Mouse (Mus musculus) hindbrain, embryonic 16.5 days (tissue): ENCODE results near the gene Ppfia3. TPM values are rescaled to one million over a fixed set of nuclear protein-coding genes. Genes with fewer than 3 reads are reported as not detected.

Experiments
- ATAC-seq: fragments of 200-750 bp; cut with Nextera tagmentation; 2 replicates; pipeline ENCODE4 v1.8.0; 2017; ENCODE audit warnings: moderate TSS enrichment, moderate library complexity
- H3K27ac ChIP-seq: fragments of 300-500 bp; sonication (generic); 2 replicates; pipeline ENCODE4 v1.5.1; 2014; ENCODE audit warnings: low read depth, mild to moderate bottlenecking, control low read depth, low read length, moderate library complexity
- H3K27me3 ChIP-seq: fragments of 300-500 bp; sonication (generic); replicated peaks from 2 replicates; pipeline ENCODE4 v1.6.1; 2014; ENCODE audit warnings: low read length; ENCODE audit not compliant: control insufficient read depth, insufficient read depth
- H3K36me3 ChIP-seq: fragments of 300-500 bp; sonication (generic); 2 replicates; pipeline ENCODE4 v1.6.1; 2014; ENCODE audit warnings: mild to moderate bottlenecking, low read length, moderate library complexity, mixed read lengths; ENCODE audit not compliant: control insufficient read depth, insufficient read depth
- H3K4me1 ChIP-seq: fragments of 300-500 bp; sonication (generic); 2 replicates; pipeline ENCODE4 v1.6.1; 2014; ENCODE audit warnings: low read depth, low read length; ENCODE audit not compliant: control insufficient read depth, insufficient read depth
- H3K4me2 ChIP-seq: fragments of 300-500 bp; sonication (generic); 2 replicates; pipeline ENCODE4 v1.6.1; 2014; ENCODE audit warnings: mild to moderate bottlenecking, low read length, control low read depth, moderate library complexity
- H3K4me3 ChIP-seq: fragments of 300-500 bp; sonication (generic); 2 replicates; pipeline ENCODE4 v1.5.1; 2014; ENCODE audit warnings: mild to moderate bottlenecking, low read length, control low read depth, moderate library complexity
- H3K9ac ChIP-seq: fragments of 300-500 bp; sonication (generic); 2 replicates; pipeline ENCODE4 v1.6.1; 2014; ENCODE audit warnings: low read depth, mild to moderate bottlenecking, control low read depth, low read length, moderate library complexity
- H3K9me3 ChIP-seq: fragments of 300-500 bp; sonication (generic); 2 replicates; pipeline ENCODE4 v1.6.1; 2014; ENCODE audit warnings: mild to moderate bottlenecking, low read length, moderate library complexity; ENCODE audit not compliant: control insufficient read depth
- WGBS: fragments of 180-500 bp; shearing (Covaris S2); extraction: QIAGEN DNeasy Blood & Tissue Kit; methylation state at CpG from one replicate; pipeline ENCODE4 v1.1.7; 2014; 5-methylcytosine and 5-hydroxymethylcytosine counted together
- polyA plus RNA-seq: library from polyadenylated mRNA; unstranded; fragments of >200 nt; fragmentation: Nextera tagmentation; extraction: Ambion mirVana; gene quantifications from 2 replicates; pipeline ENCODE4 v1.2.1, GENCODE M21; 2015

Ppfia3 gene
- polyA plus RNA-seq, 1 experiment from 2014 or later: 28.6 TPM

GRCm38 (mm10) chr7:45332685-45333425 is 34.0 kb downstream of the Ppfia3 start:
- H3K4me3 ChIP-seq: peak overlapping the region; percentile 59

GRCm38 (mm10) chr7:45331502-45331901 is 35.3 kb downstream of the Ppfia3 start:
- no peak overlapping the region for H3K27ac ChIP-seq
- no peak for ATAC-seq
- no peaks in the 10 kb centered on the region for H3K9me3 ChIP-seq
- H3K4me3 ChIP-seq: no peak overlapping the region
- peaks cover 10% of the 10 kb centered on the region for H3K4me1 ChIP-seq
- H3K4me2 ChIP-seq: no peak overlapping the region
- WGBS: 81% methylated on average over 6 of the region's 6 CpGs
- no peak overlapping the region for H3K9ac ChIP-seq
- H3K36me3 ChIP-seq: no peaks in the 10 kb centered on the region
- no peaks in the 10 kb centered on the region for H3K27me3 ChIP-seq

More at GRCm38 (mm10) chr7:45332685-45333425, 34.0 kb downstream of the Ppfia3 start:
- no peaks in the 10 kb centered on the region; the same call in 1 of the 2 replicates for H3K27me3 ChIP-seq
- peak overlapping the region; percentile 69 for H3K9ac ChIP-seq
- no peaks in the 10 kb centered on the region for H3K9me3 ChIP-seq
- H3K4me2 ChIP-seq: peak overlapping the region; percentile 80
- WGBS: 1% methylated on average over 22 of the region's 22 CpGs
- peak; percentile 69 for ATAC-seq
- H3K27ac ChIP-seq: peak overlapping the region; percentile 69
- peaks cover 10% of the 10 kb centered on the region for H3K4me1 ChIP-seq
- H3K36me3 ChIP-seq: no peaks in the 10 kb centered on the region

GRCm38 (mm10) chr7:45328841-45329475 is 37.9 kb downstream of the Ppfia3 start:
- peaks cover 10% of the 10 kb centered on the region for H3K4me1 ChIP-seq
- WGBS: 77% methylated on average over 13 of the region's 13 CpGs
- peaks cover 5% of the 10 kb centered on the region; the same call in 1 of the 2 replicates for H3K36me3 ChIP-seq
- ATAC-seq: no peak
- H3K9ac ChIP-seq: no peak overlapping the region
- no peak overlapping the region for H3K4me2 ChIP-seq
- H3K9me3 ChIP-seq: no peaks in the 10 kb centered on the region; the same call in 1 of the 2 replicates
- H3K27ac ChIP-seq: no peak overlapping the region
- no peaks in the 10 kb centered on the region for H3K27me3 ChIP-seq
- H3K4me3 ChIP-seq: no peak overlapping the region

- no peak overlapping the region for H3K9ac ChIP-seq
- peaks cover 5% of the 10 kb centered on the region; the same call in 1 of the 2 replicates for H3K36me3 ChIP-seq
- no peak for ATAC-seq
- no peak overlapping the region for H3K4me2 ChIP-seq
- no peak overlapping the region for H3K4me3 ChIP-seq
- H3K4me1 ChIP-seq: no peaks in the 10 kb centered on the region
- no peak overlapping the region for H3K27ac ChIP-seq
- no peaks in the 10 kb centered on the region for H3K27me3 ChIP-seq
- H3K9me3 ChIP-seq: no peaks in the 10 kb centered on the region; the same call in 1 of the 2 replicates
These were observed 41.0 kb downstream of the Ppfia3 start for GRCm38 (mm10) chr7:45325800-45326199.

- no peaks in the 10 kb centered on the region for H3K4me1 ChIP-seq
- no peaks in the 10 kb centered on the region for H3K27me3 ChIP-seq
- ATAC-seq: no peak
- H3K9ac ChIP-seq: no peak overlapping the region
- peaks cover 10% of the 10 kb centered on the region; the same call in 1 of the 2 replicates for H3K36me3 ChIP-seq
- H3K4me2 ChIP-seq: no peak overlapping the region
- no peak overlapping the region for H3K4me3 ChIP-seq
- 85% methylated on average over 5 of the region's 5 CpGs for WGBS
- H3K27ac ChIP-seq: no peak overlapping the region
- H3K9me3 ChIP-seq: no peaks in the 10 kb centered on the region; the same call in 1 of the 2 replicates
These were observed 43.8 kb downstream of the Ppfia3 start for GRCm38 (mm10) chr7:45323069-45323468.

GRCm38 (mm10) chr7:45322245-45322644 is 44.6 kb downstream of the Ppfia3 start:
- Histone ChIP-seq H3K4me3 (no peak overlapping the region), H3K9ac (no peak overlapping the region), H3K4me2 (no peak overlapping the region), H3K36me3 (peaks cover 10% of the 10 kb centered on the region; the same call in 1 of the 2 replicates), H3K4me1 (no peaks in the 10 kb centered on the region), H3K27ac (no peak overlapping the region), H3K9me3 (no peaks in the 10 kb centered on the region; the same call in 1 of the 2 replicates), H3K27me3 (no peaks in the 10 kb centered on the region)
- 86% methylated on average over 4 of the region's 4 CpGs for WGBS
- ATAC-seq: no peak

- WGBS: 93% methylated on average over 14 of the region's 14 CpGs
These were observed 50.3 kb downstream of the Ppfia3 start for GRCm38 (mm10) chr7:45316536-45316935.

GRCm38 (mm10) chr7:45315182-45315701 is 51.6 kb downstream of the Ppfia3 start:
- Histone ChIP-seq H3K36me3 (peaks cover 4% of the 10 kb centered on the region; the same call in 1 of the 2 replicates), H3K4me1 (peaks cover 3% of the 10 kb centered on the region; the same call in 1 of the 2 replicates), H3K27me3 (no peaks in the 10 kb centered on the region), H3K4me3 (no peak overlapping the region), H3K9ac (no peak overlapping the region), H3K27ac (no peak overlapping the region), H3K9me3 (no peaks in the 10 kb centered on the region), H3K4me2 (no peak overlapping the region)
- 87% methylated on average over 10 of the region's 10 CpGs for WGBS
- no peak for ATAC-seq

More at GRCm38 (mm10) chr7:45316536-45316935, 50.3 kb downstream of the Ppfia3 start:
- H3K27ac ChIP-seq: no peak overlapping the region
- H3K4me1 ChIP-seq: peaks cover 3% of the 10 kb centered on the region; the same call in 1 of the 2 replicates
- H3K9ac ChIP-seq: no peak overlapping the region
- no peak overlapping the region for H3K4me3 ChIP-seq
- no peaks in the 10 kb centered on the region for H3K9me3 ChIP-seq
- peaks cover 4% of the 10 kb centered on the region; the same call in 1 of the 2 replicates for H3K36me3 ChIP-seq
- ATAC-seq: no peak
- H3K4me2 ChIP-seq: no peak overlapping the region
- no peaks in the 10 kb centered on the region for H3K27me3 ChIP-seq

- Histone ChIP-seq H3K4me2 (no peak overlapping the region), H3K4me1 (peaks cover 3% of the 10 kb centered on the region; the same call in 1 of the 2 replicates)
- no peak for ATAC-seq
These were observed 53.3 kb downstream of the Ppfia3 start for GRCm38 (mm10) chr7:45313495-45313894.

More at GRCm38 (mm10) chr7:45313495-45313894, 53.3 kb downstream of the Ppfia3 start:
- Histone ChIP-seq H3K27ac (no peak overlapping the region), H3K4me3 (no peak overlapping the region), H3K9ac (no peak overlapping the region), H3K9me3 (no peaks in the 10 kb centered on the region), H3K27me3 (no peaks in the 10 kb centered on the region), H3K36me3 (0 out of 2 replicates have a peak, but pooled peaks cover 1% of the 10 kb centered on the region)
- 30% methylated on average over 9 of the region's 9 CpGs for WGBS
